8 mouse cellular contexts compared by ENCODE assay signal in genomic region chr14:120831847-120832613, GRCm38 (mm10).
DNase-seq lines count a peak whose midpoint lies in the region; ATAC-seq and TF ChIP-seq lines count a peak whose summit lies in the region.

No protein-coding gene starts in this region.

- H3K4me1 ChIP-seq in ES-E14 (ENCODE audit: control insufficient read depth in 2 of 2, insufficient read depth in 2 of 2, low read length in 2 of 2, poor library complexity in 1 of 2): peaks cover 2 to 7% of the 10 kb centered on the region in 2 experiments; a peak in 3 of 4 replicates
- no peaks in the 10 kb centered on the region for H3K4me1 ChIP-seq in forebrain, postnatal 0 days (ENCODE audit: insufficient read depth)
- H3K4me1 ChIP-seq in lung, embryonic 15.5 days: peaks cover 27% of the 10 kb centered on the region

- peak overlapping the region in 1 of 2 experiments; percentile 48; a peak in 2 of 4 replicates for H3K4me3 ChIP-seq in ES-E14 (ENCODE audit: insufficient read depth in 1 of 2, low read depth in 1 of 2, low read length in 2 of 2, poor library complexity in 1 of 2, severe bottlenecking in 1 of 2)
- peak overlapping the region; percentile 17 for H3K4me3 ChIP-seq in forebrain, postnatal 0 days (ENCODE audit: low read depth, low read length)
- H3K4me3 ChIP-seq in lung, embryonic 15.5 days: peak overlapping the region; percentile 33

- H3K36me3 ChIP-seq in ES-E14 (ENCODE audit: control insufficient read depth, insufficient read depth, low read length, poor library complexity, severe bottlenecking): no peaks in the 10 kb centered on the region
- no peaks in the 10 kb centered on the region for H3K36me3 ChIP-seq in forebrain, postnatal 0 days (ENCODE audit: insufficient read depth)
- H3K36me3 ChIP-seq in lung, embryonic 15.5 days: no peaks in the 10 kb centered on the region

- H3K9me3 ChIP-seq in ES-E14 (ENCODE audit: control insufficient read depth, insufficient read depth, low read depth, low read length): no peaks in the 10 kb centered on the region
- no peaks in the 10 kb centered on the region for H3K9me3 ChIP-seq in forebrain, postnatal 0 days (ENCODE audit: low read length)
- no peaks in the 10 kb centered on the region for H3K9me3 ChIP-seq in lung, embryonic 15.5 days

- in situ Hi-C loops in ES-E14 (cut with MboI; ENCODE audit: low sequenced_read_pairs in 2 of 2, unreplicated experiment in 2 of 2): loop anchor here in 1 of 2 experiments (10.0 kb wide), 1 partner anchor 363 kb away; no protein-coding TSS in a partner anchor

- peak; percentile 91 for DNase-seq in ES-E14 (ENCODE audit: low read depth, low spot score)
- peak; percentile 80 for DNase-seq in cerebellum, adult 11-12 months
- peak; percentile 96 for DNase-seq in forebrain, postnatal 0 days
- peak; percentile 93 for DNase-seq in heart, postnatal 4 days
- DNase-seq in layer of hippocampus, adult 8-10 months (ENCODE audit: low spot score in 2 of 2): peak; percentile 87 to 96
- DNase-seq in ovary, adult 18-20 months (ENCODE audit: low spot score): peak; percentile 73
- peak; percentile 91 for DNase-seq in thymus, postnatal 0 days (ENCODE audit: low spot score)

- WGBS in forebrain, postnatal 0 days: 9% methylated on average over 23 of the region's 23 CpGs
- WGBS in lung, embryonic 15.5 days: 1% methylated on average over 23 of the region's 23 CpGs

- TF ChIP-seq CTCF in forebrain, postnatal 0 days (IDR thresholded peaks at IDR 0.05; ENCODE audit: low read depth): peak; percentile 97

- peak overlapping the region; percentile 51; the same call in 1 of the 2 replicates for H3K9ac ChIP-seq in ES-E14 (ENCODE audit: insufficient read depth, low read depth, low read length, poor library complexity, severe bottlenecking)
- H3K9ac ChIP-seq in forebrain, postnatal 0 days: no peak overlapping the region
- H3K9ac ChIP-seq in lung, embryonic 15.5 days: peak overlapping the region; percentile 33; the same call in 1 of the 2 replicates

- H3K4me2 ChIP-seq in forebrain, postnatal 0 days (ENCODE audit: low read depth): peak overlapping the region; percentile 42
- H3K4me2 ChIP-seq in lung, embryonic 15.5 days: peak overlapping the region; percentile 57

- peak; percentile 75 for ATAC-seq in forebrain, postnatal 0 days
- peak; percentile 88 for ATAC-seq in lung, embryonic 15.5 days (ENCODE audit: borderline replicate concordance, extremely low read depth, low FRiP score, low TSS enrichment)

- no peak overlapping the region for H3K27ac ChIP-seq in ES-E14 (ENCODE audit: insufficient read depth, low read depth, low read length, poor library complexity, severe bottlenecking)
- H3K27ac ChIP-seq in forebrain, postnatal 0 days (ENCODE audit: low read depth, low read length): peak overlapping the region; percentile 37; the same call in 1 of the 2 replicates
- peak overlapping the region; percentile 94 for H3K27ac ChIP-seq in lung, embryonic 15.5 days

- no peaks in the 10 kb centered on the region for H3K27me3 ChIP-seq in forebrain, postnatal 0 days (ENCODE audit: insufficient read depth, low read length)
- H3K27me3 ChIP-seq in lung, embryonic 15.5 days: no peaks in the 10 kb centered on the region

TF ChIP-seq in ES-E14, 5 proteins besides CTCF, POLR2A, EP300 and RAD21:
- TF ChIP-seq HCFC1 (IDR thresholded peaks at IDR 0.05; ENCODE audit: borderline replicate concordance, insufficient read depth, low read length) (no peak), CHD2 (IDR thresholded peaks at IDR 0.05; ENCODE audit: low read depth, low read length) (no peak), ZC3H11A (IDR thresholded peaks at IDR 0.05; ENCODE audit: borderline replicate concordance, low read depth, low read length) (peak; percentile 86; the same call in 1 of the 2 replicates)
